Mouse (Mus musculus): ENCODE measurements around the gene Usp48.
A peak's percentile ranks its signal among the peaks of the same experiment; 100 is the strongest.

Gene Usp48

GRCm38 (mm10) chr4:137686303-137686702, 92.7 kb downstream of the Usp48 start:
- DNase-seq (ENCODE audit: low spot score in 2 of 2), result no peak

GRCm38 (mm10) chr4:137687234-137687825, 93.8 kb downstream of the Usp48 start:
- no peak for DNase-seq (ENCODE audit: low spot score in 2 of 2)

GRCm38 (mm10) chr4:137692107-137692902, 98.8 kb downstream of the Usp48 start:
- no peak for DNase-seq (ENCODE audit: low spot score in 2 of 2)

GRCm38 (mm10) chr4:137695300-137695699, 101.7 kb downstream of the Usp48 start:
- DNase-seq (ENCODE audit: low spot score in 2 of 2), result no peak

GRCm38 (mm10) chr4:137695900-137696299, 102.3 kb downstream of the Usp48 start:
- DNase-seq (ENCODE audit: low spot score in 2 of 2), result no peak

GRCm38 (mm10) chr4:137697156-137697885, 103.8 kb downstream of the Usp48 start:
- no peak for DNase-seq (ENCODE audit: low spot score in 2 of 2)

- peak in 1 of 2 experiments; percentile 65 for DNase-seq (ENCODE audit: low spot score in 2 of 2)
These were observed 104.8 kb downstream of the Usp48 start for GRCm38 (mm10) chr4:137698076-137698985.

GRCm38 (mm10) chr4:137699264-137700211, 106.0 kb downstream of the Usp48 start:
- no peak for DNase-seq (ENCODE audit: low spot score in 2 of 2)

- no peak for DNase-seq (ENCODE audit: low spot score in 2 of 2)
These were observed 107.4 kb downstream of the Usp48 start for GRCm38 (mm10) chr4:137700960-137701359.

GRCm38 (mm10) chr4:137703077-137703476, 109.5 kb downstream of the Usp48 start:
- no peak for DNase-seq (ENCODE audit: low spot score in 2 of 2)

- no peak for DNase-seq (ENCODE audit: low spot score in 2 of 2)
These were observed 111.0 kb downstream of the Usp48 start for GRCm38 (mm10) chr4:137704561-137704960.

GRCm38 (mm10) chr4:137705379-137705778, 111.8 kb downstream of the Usp48 start:
- DNase-seq (ENCODE audit: low spot score in 2 of 2), result no peak

GRCm38 (mm10) chr4:137706510-137706909, 113.0 kb downstream of the Usp48 start:
- DNase-seq (ENCODE audit: low spot score in 2 of 2), result no peak

GRCm38 (mm10) chr4:137707216-137707990, 113.8 kb downstream of the Usp48 start:
- DNase-seq (ENCODE audit: low spot score in 2 of 2), result peak; percentile 84 to 86
